Mouse (Mus musculus) liver, adult 2 months (tissue): ENCODE data around the gene Grxcr1. TPM values are rescaled to one million over a fixed set of nuclear protein-coding genes. Genes with fewer than 3 reads are reported as not detected.

ENCODE experiments used
- DNase-seq: peaks from one replicate; pipeline ENCODE4 v3.0.0-alpha.2; 2011; ENCODE audit warnings: low read depth, low spot score; ENCODE audit errors: extremely low read depth
- H3K27ac ChIP-seq: fragments of 200-500 bp; replicated peaks from 2 replicates; pipeline ENCODE4 v1.5.1; 2012; ENCODE audit warnings: low read depth, mild to moderate bottlenecking, control low read depth, inconsistent platforms, low read length; ENCODE audit not compliant: insufficient read depth
- H3K27me3 ChIP-seq: fragments of 200-500 bp; 2 replicates; pipeline ENCODE4 v1.6.1; 2012; ENCODE audit warnings: mild to moderate bottlenecking, moderate library complexity, low read length, inconsistent platforms; ENCODE audit not compliant: control insufficient read depth, insufficient read depth
- H3K36me3 ChIP-seq: fragments of 200-500 bp; 2 replicates; pipeline ENCODE4 v1.6.1; 2012; ENCODE audit warnings: low read length, inconsistent platforms; ENCODE audit not compliant: control insufficient read depth, insufficient read depth
- H3K4me1 ChIP-seq: fragments of 200-500 bp; 2 replicates; pipeline ENCODE4 v1.6.1; 2011; ENCODE audit warnings: low read length; ENCODE audit not compliant: control insufficient read depth, insufficient read depth
- H3K4me3 ChIP-seq: fragments of 200-500 bp; 2 replicates; pipeline ENCODE4 v1.5.1; 2011; ENCODE audit warnings: low read depth, mild to moderate bottlenecking, control low read depth, low read length, moderate library complexity; ENCODE audit not compliant: insufficient read depth
- H3K79me2 ChIP-seq: fragments of 200-500 bp; 2 replicates; pipeline ENCODE4 v1.6.1; 2012; ENCODE audit warnings: inconsistent platforms, mild to moderate bottlenecking, low read length, moderate library complexity; ENCODE audit not compliant: control insufficient read depth, insufficient read depth
- H3K9ac ChIP-seq: fragments of 200-500 bp; 2 replicates; pipeline ENCODE4 v1.6.1; 2012; ENCODE audit warnings: low read depth, mild to moderate bottlenecking, control low read depth, inconsistent platforms, low read length
- CTCF ChIP-seq: fragments of 200-500 bp; IDR thresholded peaks from 2 replicates; pipeline ENCODE4 v1.5.1; 2011; ENCODE audit warnings: low read depth, low read length, control low read depth
- POLR2A ChIP-seq: fragments of 200-500 bp; IDR thresholded peaks from 2 replicates; pipeline ENCODE4 v1.6.1; 2011; ENCODE audit warnings: low read length, control low read depth; ENCODE audit not compliant: insufficient read depth; ENCODE audit errors: extremely low read depth
- WGBS: fragments of 180-500 bp; shearing (Covaris S2); methylation state at CpG from one replicate; pipeline ENCODE4 v1.1.7; 2018; 5-methylcytosine and 5-hydroxymethylcytosine counted together
- polyA plus RNA-seq: library from polyadenylated mRNA; depleted of rRNA; stranded (reverse); fragments of >200 nt; gene quantifications from 2 replicates; pipeline ENCODE4 v1.2.3, GENCODE M21; 2012
- total RNA-seq: library from RNA; depleted of rRNA; stranded (reverse); fragments of >200 nt; gene quantifications from 2 replicates; pipeline ENCODE4 v1.2.3, GENCODE M21; 2014

The Grxcr1 gene
- total and polyA plus RNA-seq, 2 experiments = not detected

DNA sequence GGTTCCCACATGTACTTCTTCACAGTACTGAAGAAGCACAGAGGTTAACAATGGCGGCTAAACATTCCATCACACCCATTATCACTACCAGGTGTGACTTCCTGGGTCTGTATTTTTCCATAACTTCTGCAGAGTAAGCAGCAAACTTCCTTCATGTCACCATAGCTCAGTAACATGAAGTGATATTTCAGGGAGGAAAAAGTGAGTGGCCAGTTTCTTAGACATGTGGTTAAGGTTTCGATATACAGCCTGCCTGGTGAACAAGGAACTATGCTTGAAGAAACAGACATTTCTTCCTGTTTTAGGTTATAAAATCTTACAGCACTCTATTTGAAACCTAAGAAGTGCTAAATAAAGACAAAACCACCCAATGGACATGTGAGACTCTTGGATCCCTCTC is 1.7 kb downstream of the Grxcr1 start:
- no peak for TF ChIP-seq CTCF
- no peak for TF ChIP-seq POLR2A
- Histone ChIP-seq H3K36me3 (no peaks in the 10 kb centered on the region), H3K4me3 (no peak overlapping the region), H3K4me1 (no peaks in the 10 kb centered on the region), H3K79me2 (no peaks in the 10 kb centered on the region), H3K27me3 (no peaks in the 10 kb centered on the region), H3K27ac (no peak overlapping the region), H3K9ac (no peak overlapping the region)
- DNase-seq = peak; percentile 13
- 79% methylated on average over 2 of the region's 2 CpGs for WGBS

DNA sequence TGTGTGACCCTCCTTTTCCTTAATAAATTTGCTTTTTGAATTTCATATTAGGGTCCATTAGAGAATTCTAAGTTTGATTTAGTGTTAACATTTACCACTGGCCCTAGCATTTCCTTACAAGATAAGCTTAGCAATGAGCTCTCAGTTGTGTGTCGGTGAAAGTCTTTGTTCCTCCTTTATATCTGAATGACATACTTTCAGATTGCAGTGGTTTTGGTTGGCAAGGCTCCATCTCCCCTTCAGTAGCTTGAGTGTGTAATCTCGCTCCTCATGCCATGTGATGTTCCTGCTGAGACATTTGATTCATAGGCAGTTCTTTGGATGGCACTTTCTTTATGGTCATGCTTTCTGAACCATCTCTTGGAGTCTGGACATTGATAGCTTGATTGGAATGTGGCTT is 7.4 kb downstream of the Grxcr1 start:
- TF ChIP-seq CTCF = no peak
- TF ChIP-seq POLR2A = no peak

DNA sequence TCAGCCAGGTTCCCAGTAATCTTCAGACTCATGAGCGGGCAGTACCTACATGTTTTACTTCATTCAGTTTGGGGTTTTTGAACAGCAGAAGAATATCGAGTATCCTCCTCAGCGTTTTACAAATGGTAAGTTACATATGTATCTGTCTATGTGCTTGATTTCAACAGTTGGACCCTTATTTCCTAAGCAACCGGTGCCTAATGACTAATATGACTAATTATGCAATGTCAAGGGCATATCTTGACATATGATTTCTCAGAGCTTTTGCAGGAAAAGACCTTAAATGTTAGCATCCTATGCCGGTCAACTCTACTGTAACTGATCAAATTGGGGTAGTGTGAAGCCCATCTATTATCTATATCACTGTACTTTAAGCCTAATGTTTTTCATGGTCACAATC is 11.7 kb downstream of the Grxcr1 start:
- DNase-seq = no peak
- Histone ChIP-seq H3K27me3 (no peaks in the 10 kb centered on the region), H3K27ac (no peak overlapping the region), H3K79me2 (no peaks in the 10 kb centered on the region), H3K4me1 (no peaks in the 10 kb centered on the region), H3K9ac (no peak overlapping the region), H3K36me3 (no peaks in the 10 kb centered on the region), H3K4me3 (no peak overlapping the region)
- TF ChIP-seq CTCF (no peak), POLR2A (no peak)
- 83% methylated on average over 5 of the region's 5 CpGs for WGBS

More for the DNA sequence above, 7.4 kb downstream of the Grxcr1 start:
- Histone ChIP-seq H3K36me3 (no peaks in the 10 kb centered on the region), H3K27ac (no peak overlapping the region), H3K27me3 (no peaks in the 10 kb centered on the region), H3K4me3 (no peak overlapping the region), H3K79me2 (no peaks in the 10 kb centered on the region), H3K4me1 (no peaks in the 10 kb centered on the region), H3K9ac (no peak overlapping the region)
- WGBS = 55% methylated on average over 2 of the region's 2 CpGs
- DNase-seq = no peak

DNA sequence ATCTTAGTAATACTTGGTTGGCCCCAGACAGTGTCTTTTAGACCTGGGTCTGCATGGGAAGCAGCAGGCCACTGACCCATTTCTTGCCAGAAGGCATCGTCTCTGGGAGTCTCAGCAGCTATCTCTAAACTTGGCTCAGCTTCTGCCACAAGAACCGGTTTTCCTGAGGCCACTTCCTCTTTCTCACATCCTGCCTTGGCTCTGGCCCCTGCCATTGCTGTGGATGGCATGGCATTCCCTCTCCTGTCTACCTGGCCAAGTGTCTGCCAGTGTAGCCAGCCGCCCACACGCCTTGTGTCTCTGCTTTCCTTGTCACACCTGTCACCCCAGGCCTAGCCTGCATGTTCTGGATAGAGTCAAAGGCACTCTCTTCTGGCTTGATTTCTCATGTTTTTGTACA is 17.1 kb downstream of the Grxcr1 start:
- peak; percentile 0 for DNase-seq
- Histone ChIP-seq H3K4me1 (peaks cover 3% of the 10 kb centered on the region; the same call in 1 of the 2 replicates), H3K79me2 (no peaks in the 10 kb centered on the region), H3K36me3 (no peaks in the 10 kb centered on the region), H3K4me3 (no peak overlapping the region), H3K27me3 (no peaks in the 10 kb centered on the region; the same call in 1 of the 2 replicates), H3K27ac (no peak overlapping the region), H3K9ac (no peak overlapping the region)
- TF ChIP-seq CTCF (no peak), POLR2A (no peak)
- 60% methylated on average over 4 of the region's 4 CpGs for WGBS

DNA sequence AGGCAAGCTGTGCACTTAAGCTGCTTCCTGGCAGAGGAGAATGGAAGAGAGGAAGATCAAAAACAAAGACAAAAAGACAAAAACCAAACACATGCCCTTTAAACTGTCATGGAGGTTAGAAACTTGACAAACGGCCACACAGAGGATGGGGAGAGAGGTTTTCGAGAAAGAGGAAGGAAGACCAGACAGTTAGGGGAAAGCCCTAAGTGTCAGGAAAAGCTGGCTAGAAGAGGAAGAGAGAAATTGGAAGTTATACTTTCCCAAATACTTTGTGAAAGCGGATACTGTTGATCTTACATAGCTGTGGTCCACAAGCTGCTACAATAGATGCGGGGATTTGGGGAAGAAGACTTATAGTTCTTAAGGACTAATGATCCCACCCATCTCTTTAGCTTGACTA is 17.9 kb downstream of the Grxcr1 start:
- no peak overlapping the region for H3K27ac ChIP-seq
- H3K36me3 ChIP-seq = no peaks in the 10 kb centered on the region
- peak; percentile 13 for DNase-seq
- peaks cover 3% of the 10 kb centered on the region; the same call in 1 of the 2 replicates for H3K27me3 ChIP-seq
- no peak overlapping the region for H3K9ac ChIP-seq
- H3K4me3 ChIP-seq = no peak overlapping the region
- 56% methylated on average over 4 of the region's 4 CpGs for WGBS
- H3K4me1 ChIP-seq = peaks cover 3% of the 10 kb centered on the region; the same call in 1 of the 2 replicates
- TF ChIP-seq CTCF (no peak), POLR2A (no peak)
- no peaks in the 10 kb centered on the region for H3K79me2 ChIP-seq

DNA sequence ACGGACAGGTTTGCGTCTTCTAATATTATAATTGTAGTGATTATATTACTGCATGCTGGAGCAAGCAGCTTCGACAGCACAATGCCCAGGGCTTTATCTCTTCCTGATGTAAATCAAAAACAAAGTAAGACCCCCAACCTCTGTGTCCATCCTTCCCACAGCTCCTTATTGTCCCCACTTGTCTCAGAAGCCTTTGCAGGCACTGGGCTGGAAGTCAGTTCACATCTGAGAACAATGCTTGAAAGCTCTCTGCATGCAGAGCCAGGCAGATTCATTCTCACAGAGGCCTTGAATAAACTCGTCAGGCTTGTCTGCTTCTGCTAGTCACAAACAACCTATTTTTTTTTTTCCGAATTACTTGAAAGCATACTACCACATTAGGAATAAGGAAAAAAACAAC is 19.5 kb downstream of the Grxcr1 start:
- DNase-seq = no peak
- Histone ChIP-seq H3K9ac (no peak overlapping the region), H3K79me2 (no peaks in the 10 kb centered on the region), H3K27me3 (peaks cover 3% of the 10 kb centered on the region; the same call in 1 of the 2 replicates), H3K36me3 (no peaks in the 10 kb centered on the region), H3K27ac (no peak overlapping the region), H3K4me1 (peaks cover 3% of the 10 kb centered on the region; the same call in 1 of the 2 replicates), H3K4me3 (no peak overlapping the region)
- WGBS = 67% methylated on average over 5 of the region's 5 CpGs
- TF ChIP-seq POLR2A (no peak), CTCF (no peak)
